Mouse (Mus musculus) myocyte (in vitro differentiated cells): ENCODE results near the gene Vwa8.

Experiments used
- MAX ChIP-seq: IDR thresholded peaks from one replicate; pipeline ENCODE4 v1.6.1; 2011; ENCODE audit warnings: low read depth, mild to moderate bottlenecking, control low read depth
- MYOD1 ChIP-seq, 3 experiments: IDR thresholded peaks; one replicate each; pipeline ENCODE4 v1.6.1; 2011; ENCODE audit warnings: control low read depth in 2 of 3, low read depth in 2 of 3, mild to moderate bottlenecking in 2 of 3, moderate library complexity in 1 of 3; ENCODE audit not compliant: insufficient read length in 2 of 3, control insufficient read depth in 1 of 3
- POLR2A ChIP-seq: IDR thresholded peaks from one replicate; pipeline ENCODE4 v1.6.1; 2011; ENCODE audit warnings: low read depth, mild to moderate bottlenecking, control low read depth, moderate library complexity; ENCODE audit not compliant: insufficient read length
- POLR2AphosphoS2 ChIP-seq: IDR thresholded peaks from one replicate; pipeline ENCODE4 v1.6.1; 2011; ENCODE audit warnings: low read depth, control low read depth; ENCODE audit not compliant: insufficient read length
- USF1 ChIP-seq: IDR thresholded peaks from one replicate; pipeline ENCODE4 v1.6.1; 2011; ENCODE audit warnings: low read depth, mild to moderate bottlenecking, control low read depth, moderate library complexity

- TF ChIP-seq POLR2A (no peak), MAX (no peak), USF1 (no peak), POLR2AphosphoS2 (no peak), MYOD1 (IDR thresholded peaks at IDR 0.05; ENCODE audit: control insufficient read depth in 1 of 3, insufficient read length in 2 of 3, low read depth in 2 of 3) (no peak)
Measured at GRCm38 (mm10) chr14:79239402-79239801, 390.6 kb downstream of the Vwa8 start.
